Mouse (Mus musculus): ENCODE measurements at regions not wholly inside any gene's neighbourhood (a gene's known extent, or its start where the extent isn't known, plus 50 kb on each side); places are given as distances from the start of the nearest gene placed in this dataset.

DNA sequence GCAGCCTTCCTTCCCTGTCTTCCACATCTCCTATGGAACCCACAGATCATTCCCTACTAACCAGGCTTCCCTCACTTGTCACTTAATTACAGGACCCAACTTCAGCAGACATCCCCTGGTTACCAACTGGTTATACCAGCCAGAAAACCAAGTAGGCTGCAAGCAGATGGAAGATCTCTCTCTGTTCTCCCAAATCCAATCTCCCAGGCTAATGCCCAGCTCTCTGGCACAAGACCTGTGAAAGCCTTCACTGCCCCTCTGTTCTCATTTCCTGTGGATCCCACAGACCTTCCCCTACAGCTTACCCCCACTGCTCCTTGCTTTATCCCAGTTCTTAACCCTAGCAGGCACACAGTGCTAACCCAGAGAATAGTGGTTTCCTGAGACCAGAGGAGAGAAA lies 274.1 kb upstream of the Grik2 start:
- TF ChIP-seq CTCF (IDR thresholded peaks at IDR 0.05; ENCODE audit: borderline replicate concordance, extremely low read depth, insufficient read depth, insufficient read length) = no peak
- no peak for TF ChIP-seq POLR2A (IDR thresholded peaks at IDR 0.05; ENCODE audit: borderline replicate concordance, extremely low read depth, insufficient read depth, insufficient read length, poor library complexity, severe bottlenecking)
